Mouse (Mus musculus): ENCODE results near the gene Spaar. TPM values are rescaled to one million over a fixed set of nuclear protein-coding genes. Genes with fewer than 3 reads are reported as not detected.
"Not testable (repeated sequence)": the region's sequence is repeated elsewhere in the genome, so short reads cannot be mapped to it uniquely, and the experiment has no call there.

The Spaar gene
- total RNA-seq, 2 experiments from 2014 or later = 0.57 to 1.1 TPM

DNA sequence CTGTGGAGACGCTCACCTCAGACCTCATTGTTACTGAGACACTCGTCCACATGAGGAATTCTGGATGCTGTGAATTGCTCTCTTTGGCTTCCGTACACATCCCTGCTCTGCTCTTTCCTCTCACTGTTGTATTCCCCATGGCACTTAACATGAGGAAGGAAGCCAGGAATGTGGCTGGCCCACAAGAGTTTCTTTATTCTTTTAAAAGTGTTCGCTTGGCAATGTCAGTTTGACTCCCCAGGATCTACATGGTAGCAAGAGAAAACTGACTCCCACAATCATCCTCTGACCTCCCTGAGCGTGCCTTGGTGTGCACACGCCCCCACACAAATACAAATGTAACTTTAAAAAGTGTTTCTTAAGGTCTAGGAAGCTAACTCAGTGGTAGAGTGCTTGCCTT is 41.8 kb downstream of the Spaar start:
- DNase-seq (ENCODE audit: extremely low spot score in 1 of 2, low spot score in 1 of 2) = no peak

GRCm38 (mm10) chr4:43772304-43772703 is 42.5 kb downstream of the Spaar start:
- DNase-seq (ENCODE audit: extremely low spot score in 1 of 2, low spot score in 1 of 2) = no peak

DNA sequence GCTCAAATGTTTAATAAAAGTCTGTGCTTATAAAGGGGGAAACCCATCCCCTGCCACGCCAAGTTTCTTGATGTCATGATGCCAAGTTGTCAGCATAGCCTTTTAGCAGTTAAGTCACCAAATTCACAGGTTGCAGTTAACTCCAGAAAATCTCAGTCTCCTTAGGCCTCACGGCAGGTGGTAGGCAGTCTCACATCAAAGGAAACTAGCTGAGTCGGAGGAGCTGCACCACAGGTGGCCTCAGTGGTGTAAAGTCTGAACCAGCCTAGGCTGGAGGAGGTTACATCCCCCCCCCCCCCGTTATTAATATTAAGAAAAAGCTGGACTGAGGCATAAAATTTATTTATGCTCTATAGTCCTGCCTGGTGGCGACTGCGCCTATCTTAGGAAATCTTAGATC is 65.5 kb downstream of the Spaar start:
- DNase-seq (ENCODE audit: extremely low spot score in 1 of 2, low spot score in 1 of 2) = no peak

GRCm38 (mm10) chr4:43795844-43796243 is 66.0 kb downstream of the Spaar start:
- DNase-seq (ENCODE audit: extremely low spot score in 1 of 2, low spot score in 1 of 2) = not testable (repeated sequence)

DNA sequence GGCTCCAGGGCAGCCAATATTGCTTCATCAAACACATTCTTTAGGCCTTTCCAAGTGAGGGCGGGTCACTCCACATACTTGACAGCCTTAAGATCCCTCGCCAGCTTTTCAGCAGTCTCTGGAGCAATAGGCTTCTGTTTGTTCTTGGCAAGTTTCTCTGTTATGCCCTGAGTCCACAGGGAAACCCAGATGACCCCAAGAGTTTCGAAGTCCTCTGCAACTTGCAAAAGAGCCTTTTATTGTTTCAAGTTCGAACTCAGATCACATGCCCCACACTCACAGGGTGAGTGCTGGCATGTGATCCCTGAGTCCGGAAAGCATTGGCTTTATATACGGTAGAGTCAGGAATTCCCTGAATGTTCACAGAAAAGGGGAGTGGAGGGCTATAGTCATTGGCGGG is 69.1 kb downstream of the Spaar start:
- no peak for DNase-seq (ENCODE audit: extremely low spot score in 1 of 2, low spot score in 1 of 2)

Other genes starting within 250 kb of the Spaar start
- gene Sit1, start 246.3 kb upstream of the Spaar start, total RNA-seq (2021) = not detected
- 10 to 100 TPM; 23.5 to 28.1 TPM for gene Ccdc107, start 237.1 kb upstream of the Spaar start, total RNA-seq (2021)
- gene Arhgef39, start 230.3 kb upstream of the Spaar start, total RNA-seq (2021) = under 1 TPM; 0.27 to 0.70 TPM
- under 1 TPM; 0.22 to 0.35 TPM for gene Car9, start 223.1 kb upstream of the Spaar start, total RNA-seq (2021)
- gene Tpm2, start 206.3 kb upstream of the Spaar start, total RNA-seq (2021) = 1 to 10 TPM; 5.1 to 5.8 TPM
- 10 to 100 TPM; 58.8 to 71.2 TPM for gene Creb3, start 167.7 kb upstream of the Spaar start, total RNA-seq (2021)
- gene Tln1, start 167.3 kb upstream of the Spaar start, total RNA-seq (2021) = 10 to 100 TPM; 40.9 to 47.3 TPM
- gene Rgp1, start 151.3 kb upstream of the Spaar start, total RNA-seq (2021) = 10 to 100 TPM; 40.9 to 42.7 TPM
- gene Gba2, start 151.2 kb upstream of the Spaar start, total RNA-seq (2021) = 10 to 100 TPM; 60.8 to 64.4 TPM
- not detected for gene Msmp, start 145.5 kb upstream of the Spaar start, total RNA-seq (2021)
- 10 to 100 TPM; 44.3 to 58.4 TPM for gene Npr2, start 98.1 kb upstream of the Spaar start, total RNA-seq (2021)
- 1 to 10 TPM; 1.4 to 1.5 TPM for gene Spag8, start 76.4 kb upstream of the Spaar start, total RNA-seq (2021)
- gene Hint2, start 73.6 kb upstream of the Spaar start, total RNA-seq (2021) = 10 to 100 TPM; 36.6 to 38.8 TPM
- gene Tmem8b, start 61.1 kb upstream of the Spaar start, total RNA-seq (2021) = 10 to 100 TPM; 66.5 to 70.9 TPM
- gene Fam221b, start 60.9 kb upstream of the Spaar start, total RNA-seq (2021) = 1 to 10 TPM; 1.2 to 1.3 TPM
- gene Olfr70, start 29.2 kb upstream of the Spaar start, total RNA-seq (2021) = not detected
- not detected for gene Olfr71, start 19.8 kb upstream of the Spaar start, total RNA-seq (2021)
- gene Hrct1, start 2.8 kb upstream of the Spaar start, total RNA-seq (2021) = 1 to 10 TPM in 1 of 2 experiments, under 1 TPM in 1; 0.54 to 1.2 TPM
- not detected for gene Olfr159, start 41.0 kb downstream of the Spaar start, total RNA-seq (2021)
- gene Olfr156, start 93.9 kb downstream of the Spaar start, total RNA-seq (2021) = not detected
- not detected for gene Olfr157, start 110.2 kb downstream of the Spaar start, total RNA-seq (2021)
- not detected for gene Olfr155, start 121.5 kb downstream of the Spaar start, total RNA-seq (2021)
- 1 to 10 TPM; 5.2 to 6.0 TPM for gene Reck, start 145.5 kb downstream of the Spaar start, total RNA-seq (2021)
- gene Glipr2, start 227.4 kb downstream of the Spaar start, total RNA-seq (2021) = 1 to 10 TPM; 2.2 to 3.1 TPM